Mouse (Mus musculus) embryonic facial prominence, embryonic 14.5 days (tissue): ENCODE results near the gene Greb1. TPM values are rescaled to one million over a fixed set of nuclear protein-coding genes. Genes with fewer than 3 reads are reported as not detected.

Experiments
- ATAC-seq: fragments of 200-750 bp; cut with Nextera tagmentation; 2 replicates; pipeline ENCODE4 v1.8.0; 2017; ENCODE audit warnings: low read depth, moderate number of reproducible peaks, moderate TSS enrichment
- DNase-seq: peaks from one replicate; pipeline ENCODE4 v3.0.0-alpha.2; 2015; ENCODE audit warnings: low spot score
- H3K27ac ChIP-seq: fragments of 300-500 bp; sonication (generic); replicated peaks from 2 replicates; pipeline ENCODE4 v1.5.1; 2014; ENCODE audit warnings: low read depth, mild to moderate bottlenecking, low read length, moderate library complexity
- H3K27me3 ChIP-seq: fragments of 300-500 bp; sonication (generic); replicated peaks from 2 replicates; pipeline ENCODE4 v1.6.1; 2014; ENCODE audit warnings: low read length; ENCODE audit not compliant: control insufficient read depth, insufficient read depth
- H3K36me3 ChIP-seq: fragments of 300-500 bp; sonication (generic); 2 replicates; pipeline ENCODE4 v1.6.1; 2014; ENCODE audit warnings: low read length, mixed read lengths; ENCODE audit not compliant: control insufficient read depth, insufficient read depth
- H3K4me1 ChIP-seq: fragments of 300-500 bp; sonication (generic); 2 replicates; pipeline ENCODE4 v1.6.1; 2014; ENCODE audit warnings: antibody characterized with exemption, low read length; ENCODE audit not compliant: control insufficient read depth, insufficient read depth
- H3K4me2 ChIP-seq: fragments of 300-500 bp; sonication (generic); 2 replicates; pipeline ENCODE4 v1.6.1; 2014; ENCODE audit warnings: low read depth, mild to moderate bottlenecking, low read length, moderate library complexity, mixed read lengths
- H3K4me3 ChIP-seq: fragments of 300-500 bp; sonication (generic); 2 replicates; pipeline ENCODE4 v1.5.1; 2014; ENCODE audit warnings: low read depth, mild to moderate bottlenecking, low read length
- H3K9ac ChIP-seq: fragments of 300-500 bp; sonication (generic); 2 replicates; pipeline ENCODE4 v1.6.1; 2014; ENCODE audit warnings: low read depth, mild to moderate bottlenecking, low read length, moderate library complexity, mixed read lengths
- H3K9me3 ChIP-seq: fragments of 300-500 bp; sonication (generic); 2 replicates; pipeline ENCODE4 v1.6.1; 2016; ENCODE audit warnings: low read length; ENCODE audit not compliant: control insufficient read depth
- WGBS: fragments of 180-500 bp; shearing (Covaris S2); extraction: QIAGEN DNeasy Blood & Tissue Kit; methylation state at CpG from one replicate; pipeline ENCODE4 v1.1.7; 2014; 5-methylcytosine and 5-hydroxymethylcytosine counted together
- polyA plus RNA-seq: library from polyadenylated mRNA; unstranded; fragments of >200 nt; fragmentation: Nextera tagmentation; extraction: Ambion mirVana; gene quantifications from 2 replicates; pipeline ENCODE4 v1.2.1, GENCODE M21; 2014

Gene Greb1
- polyA plus RNA-seq, 1 experiment from 2014 or later: 1.3 TPM

DNA sequence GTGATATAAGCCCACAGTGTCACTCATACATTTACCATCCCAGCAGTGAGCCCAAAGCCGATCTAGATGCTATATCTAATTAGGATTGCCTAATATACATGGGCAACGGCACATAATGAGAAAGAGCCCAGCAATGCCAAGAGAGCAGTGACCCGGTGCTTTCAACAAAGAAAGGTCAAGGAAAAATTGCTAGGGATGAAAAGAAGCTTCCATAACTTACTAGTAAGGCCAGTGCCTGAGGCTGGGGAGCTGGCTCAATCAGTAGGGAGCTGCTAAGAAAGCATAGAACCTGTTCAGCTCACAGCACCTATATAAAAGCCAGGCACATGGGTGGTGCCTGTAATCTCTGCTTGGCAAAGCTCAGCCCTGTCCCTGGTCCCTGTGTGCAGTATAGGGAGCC, 20.4 kb downstream of the Greb1 start:
- H3K4me1 ChIP-seq: no peaks in the 10 kb centered on the region
- no peak overlapping the region for H3K4me3 ChIP-seq
- 74% methylated on average over 3 of the region's 3 CpGs for WGBS
- no peak overlapping the region for H3K9ac ChIP-seq
- no peak overlapping the region for H3K4me2 ChIP-seq
- no peak overlapping the region for H3K27ac ChIP-seq
- DNase-seq: no peak
- no peaks in the 10 kb centered on the region for H3K36me3 ChIP-seq
- H3K27me3 ChIP-seq: no peaks in the 10 kb centered on the region
- ATAC-seq: no peak
- no peaks in the 10 kb centered on the region for H3K9me3 ChIP-seq

DNA sequence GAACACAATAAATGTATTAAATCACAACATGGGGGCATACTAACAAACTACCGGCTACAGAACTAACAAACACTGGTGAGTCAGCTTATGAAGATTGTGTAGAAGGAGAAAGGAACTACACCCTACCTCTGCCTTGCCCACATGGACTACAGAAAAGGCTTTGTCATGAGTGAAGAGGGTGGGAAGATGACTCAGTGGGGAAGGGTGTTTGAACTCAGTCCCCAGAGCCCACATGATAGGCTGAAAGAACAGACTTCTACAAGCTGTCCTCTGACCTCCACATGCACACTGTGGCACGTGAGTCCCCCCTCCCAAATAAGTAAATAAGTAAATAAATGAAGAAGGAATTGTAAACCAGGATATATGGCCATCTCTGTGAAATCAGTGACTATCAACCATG, 21.5 kb downstream of the Greb1 start:
- WGBS: 71% methylated on average over 2 of the region's 2 CpGs
- H3K4me1 ChIP-seq: no peaks in the 10 kb centered on the region
- H3K9me3 ChIP-seq: no peaks in the 10 kb centered on the region
- no peak overlapping the region for H3K4me2 ChIP-seq
- no peak for ATAC-seq
- no peak overlapping the region for H3K27ac ChIP-seq
- no peaks in the 10 kb centered on the region for H3K27me3 ChIP-seq
- DNase-seq: no peak
- no peak overlapping the region for H3K4me3 ChIP-seq
- no peak overlapping the region for H3K9ac ChIP-seq
- H3K36me3 ChIP-seq: no peaks in the 10 kb centered on the region

DNA sequence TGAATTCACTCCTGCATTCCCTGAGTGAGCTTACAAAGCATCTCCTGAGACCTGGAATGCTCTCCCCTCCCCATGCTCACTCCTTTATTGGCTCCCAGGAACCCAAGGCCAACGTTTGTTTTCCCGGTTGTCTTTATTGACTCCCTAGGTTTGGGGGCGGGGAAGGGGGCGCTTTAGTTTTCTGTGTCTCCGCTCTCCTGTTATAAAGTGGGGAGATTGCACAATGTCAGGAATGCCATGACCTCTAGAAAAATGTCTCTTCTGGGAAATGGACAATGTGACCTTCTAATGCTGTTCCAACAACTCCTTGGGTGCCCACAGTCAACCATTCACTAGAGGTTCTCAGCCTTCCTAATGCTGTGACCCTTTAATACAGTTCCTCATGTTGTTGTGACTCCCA, 22.2 kb downstream of the Greb1 start:
- Histone ChIP-seq H3K4me1 (no peaks in the 10 kb centered on the region), H3K27ac (no peak overlapping the region), H3K9ac (no peak overlapping the region), H3K4me2 (no peak overlapping the region), H3K36me3 (no peaks in the 10 kb centered on the region), H3K4me3 (no peak overlapping the region), H3K9me3 (no peaks in the 10 kb centered on the region), H3K27me3 (no peaks in the 10 kb centered on the region)
- no peak for DNase-seq
- WGBS: 83% methylated on average over 5 of the region's 5 CpGs
- no peak for ATAC-seq

DNA sequence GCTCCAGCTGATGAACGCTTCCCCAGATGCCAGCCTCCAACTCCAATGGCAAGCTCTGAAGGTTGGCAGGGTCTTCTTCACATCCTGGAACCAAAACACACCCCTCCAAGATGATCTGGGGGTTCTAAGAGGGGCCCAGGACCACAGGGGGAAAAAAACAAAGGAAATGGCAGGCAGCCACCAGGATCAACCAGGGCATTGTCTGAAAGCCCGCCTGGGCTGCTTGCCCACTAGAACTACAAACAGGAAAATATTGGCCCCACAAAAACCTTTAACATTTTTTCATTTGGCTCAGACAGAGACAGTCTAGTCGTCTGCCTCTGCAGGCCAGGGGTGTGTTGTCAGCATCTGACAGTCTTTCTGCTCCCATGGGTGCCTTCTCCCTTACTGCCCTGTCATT, 25.3 kb downstream of the Greb1 start:
- no peak for ATAC-seq

DNA sequence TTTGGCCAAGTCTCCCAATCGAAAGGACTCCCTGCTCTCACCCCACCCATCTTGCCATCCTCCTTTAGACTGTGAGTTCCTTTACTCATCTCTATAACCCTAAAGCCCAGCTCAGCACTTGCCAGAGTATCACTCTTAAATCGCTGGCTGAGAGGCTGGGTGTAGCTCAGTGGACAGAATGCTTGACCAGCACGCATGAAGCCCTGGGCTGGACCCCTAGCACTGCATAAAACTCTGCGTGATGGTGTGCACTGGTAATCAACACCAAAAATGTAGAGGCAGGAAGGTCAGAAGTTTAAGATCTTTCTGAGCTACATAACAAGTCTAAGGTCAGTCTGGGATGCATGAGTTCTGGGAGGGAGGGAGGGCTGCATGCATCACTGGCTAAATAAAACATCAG, 26.1 kb downstream of the Greb1 start:
- Histone ChIP-seq H3K27me3 (no peaks in the 10 kb centered on the region), H3K4me1 (no peaks in the 10 kb centered on the region), H3K4me2 (no peak overlapping the region), H3K27ac (no peak overlapping the region), H3K9me3 (no peaks in the 10 kb centered on the region), H3K4me3 (no peak overlapping the region), H3K36me3 (no peaks in the 10 kb centered on the region), H3K9ac (no peak overlapping the region)
- no peak for DNase-seq
- WGBS: 90% methylated on average over 4 of the region's 4 CpGs
- no peak for ATAC-seq

More for the DNA sequence above, 25.3 kb downstream of the Greb1 start:
- no peak overlapping the region for H3K4me2 ChIP-seq
- WGBS: 81% methylated on average over 3 of the region's 3 CpGs
- no peaks in the 10 kb centered on the region for H3K4me1 ChIP-seq
- H3K9ac ChIP-seq: no peak overlapping the region
- no peaks in the 10 kb centered on the region for H3K36me3 ChIP-seq
- no peaks in the 10 kb centered on the region for H3K27me3 ChIP-seq
- H3K4me3 ChIP-seq: no peak overlapping the region
- H3K27ac ChIP-seq: no peak overlapping the region
- DNase-seq: no peak
- no peaks in the 10 kb centered on the region for H3K9me3 ChIP-seq

DNA sequence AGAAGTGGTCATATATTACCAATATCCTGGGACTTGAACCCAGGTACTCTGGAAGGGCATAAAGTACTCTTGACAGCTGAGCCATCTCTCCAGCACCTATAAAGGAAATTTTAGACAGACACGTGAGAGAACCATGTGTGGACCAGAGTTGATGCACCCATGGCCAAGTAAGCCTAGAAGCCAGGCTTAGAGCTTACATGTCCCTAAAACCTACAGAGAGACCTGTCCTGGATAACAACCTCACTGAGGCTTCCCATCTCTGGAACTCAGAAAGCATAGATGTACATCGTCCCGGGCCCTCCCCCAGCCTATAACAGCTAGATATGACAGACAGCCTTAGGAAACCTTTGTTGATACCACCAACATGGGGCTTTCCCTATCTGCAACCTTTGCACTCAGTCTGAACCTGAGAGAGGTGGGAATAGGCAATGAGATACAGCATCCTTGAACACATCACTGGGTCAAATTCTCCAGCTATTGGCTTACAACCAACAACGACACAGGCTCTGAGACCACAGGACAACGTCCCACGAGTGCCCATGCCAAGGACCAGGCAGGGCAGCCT, 31.0 kb downstream of the Greb1 start:
- Histone ChIP-seq H3K27ac (no peak overlapping the region), H3K4me3 (no peak overlapping the region), H3K4me2 (no peak overlapping the region), H3K36me3 (no peaks in the 10 kb centered on the region), H3K27me3 (no peaks in the 10 kb centered on the region), H3K9me3 (peaks cover 8% of the 10 kb centered on the region), H3K4me1 (no peaks in the 10 kb centered on the region), H3K9ac (no peak overlapping the region)
- no peak for DNase-seq
- 87% methylated on average over 6 of the region's 6 CpGs for WGBS
- ATAC-seq: no peak

DNA sequence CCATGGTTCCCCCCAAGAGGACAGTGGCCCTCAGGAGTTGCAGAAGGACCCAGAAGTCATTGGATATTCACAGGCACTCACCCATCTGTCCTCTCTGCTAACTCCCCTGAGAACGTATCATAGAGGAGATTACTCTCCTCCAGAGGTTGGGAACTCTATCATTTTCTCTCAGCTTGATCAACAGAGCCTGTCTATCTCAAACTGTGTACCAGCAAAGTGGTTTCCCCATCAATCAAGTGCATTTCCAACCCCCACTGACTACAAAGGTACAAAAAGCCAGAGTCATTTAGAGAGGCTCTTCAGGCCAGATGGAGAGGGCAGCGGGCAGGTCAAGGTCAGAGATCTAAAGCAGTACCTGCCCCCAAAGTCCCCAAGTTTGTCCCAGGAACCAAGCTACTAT, 32.0 kb downstream of the Greb1 start:
- DNase-seq (no peak), ATAC-seq (no peak)
- no peak overlapping the region for H3K4me3 ChIP-seq
- 79% methylated on average over 2 of the region's 2 CpGs for WGBS
- H3K9me3 ChIP-seq: peaks cover 8% of the 10 kb centered on the region
- no peaks in the 10 kb centered on the region for H3K27me3 ChIP-seq
- no peak overlapping the region for H3K9ac ChIP-seq
- H3K27ac ChIP-seq: no peak overlapping the region
- H3K36me3 ChIP-seq: no peaks in the 10 kb centered on the region
- no peaks in the 10 kb centered on the region for H3K4me1 ChIP-seq
- no peak overlapping the region for H3K4me2 ChIP-seq

DNA sequence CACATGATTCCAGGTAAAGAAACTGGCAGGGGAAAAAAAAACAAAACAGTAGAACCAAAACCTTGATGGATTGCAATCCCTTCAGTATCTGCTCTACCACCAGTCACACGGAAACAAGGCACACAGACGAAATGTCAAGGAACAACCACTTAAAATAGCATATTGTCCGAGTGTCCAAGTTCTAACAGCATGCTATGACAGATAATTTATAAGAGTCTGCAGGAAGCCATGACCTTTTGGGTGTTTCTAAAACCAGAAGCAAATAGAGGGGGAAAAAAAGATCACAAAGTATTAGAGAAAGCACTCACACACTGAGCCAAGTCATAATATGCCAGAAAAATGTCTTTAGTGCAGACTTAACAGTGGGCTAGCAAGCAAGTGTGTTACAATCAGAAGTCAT, 32.4 kb downstream of the Greb1 start:
- Histone ChIP-seq H3K4me3 (no peak overlapping the region), H3K9me3 (peaks cover 8% of the 10 kb centered on the region)

DNA sequence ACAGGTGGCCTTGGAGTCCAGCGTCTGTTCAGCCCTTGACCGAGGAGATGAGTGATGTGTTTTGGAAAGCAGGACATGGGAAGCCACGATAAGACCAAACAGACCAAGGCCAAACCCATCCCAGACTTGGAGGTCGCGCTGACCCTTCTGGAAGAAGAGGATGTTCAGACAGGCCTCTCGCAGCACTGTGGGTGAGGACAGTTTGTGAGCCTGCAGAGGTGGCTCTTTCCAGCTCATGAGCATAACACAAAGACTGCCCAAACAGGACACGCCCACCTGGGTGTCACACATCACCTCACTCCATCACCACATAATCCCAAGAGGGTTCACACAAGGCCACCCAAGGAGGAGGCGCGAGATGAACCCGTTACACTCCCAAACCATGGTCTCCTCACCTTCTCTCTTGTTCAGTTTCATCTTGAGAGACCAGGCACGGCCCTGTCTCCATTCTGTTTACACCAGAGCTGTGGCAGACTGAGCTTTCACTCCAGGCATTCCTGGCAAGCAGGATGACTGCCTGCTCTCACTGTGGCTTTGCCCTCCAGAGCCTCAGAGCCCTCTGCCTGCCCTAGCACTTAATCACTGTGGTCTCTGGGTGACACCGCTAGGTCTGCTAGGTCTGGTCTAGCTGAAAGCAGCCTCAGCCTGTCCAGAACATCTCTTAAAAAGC, 35.8 kb downstream of the Greb1 start:
- Histone ChIP-seq H3K4me3 (no peak overlapping the region), H3K9me3 (peaks cover 8% of the 10 kb centered on the region), H3K27ac (no peak overlapping the region), H3K4me1 (no peaks in the 10 kb centered on the region), H3K4me2 (no peak overlapping the region), H3K36me3 (no peaks in the 10 kb centered on the region), H3K27me3 (no peaks in the 10 kb centered on the region), H3K9ac (no peak overlapping the region)
- no peak for ATAC-seq
- 80% methylated on average over 12 of the region's 12 CpGs for WGBS
- DNase-seq: no peak

More for the DNA sequence above, 32.4 kb downstream of the Greb1 start:
- Histone ChIP-seq H3K4me2 (no peak overlapping the region), H3K36me3 (no peaks in the 10 kb centered on the region), H3K9ac (no peak overlapping the region), H3K27ac (no peak overlapping the region), H3K27me3 (no peaks in the 10 kb centered on the region), H3K4me1 (no peaks in the 10 kb centered on the region)
- 76% methylated on average over 3 of the region's 3 CpGs for WGBS
- ATAC-seq (no peak), DNase-seq (no peak)
